Mouse (Mus musculus): ENCODE measurements around the gene Sars. TPM values are rescaled to one million over a fixed set of nuclear protein-coding genes. Genes with fewer than 3 reads are reported as not detected.

The Sars gene
- total RNA-seq, 1 experiment = 204 TPM

DNA sequence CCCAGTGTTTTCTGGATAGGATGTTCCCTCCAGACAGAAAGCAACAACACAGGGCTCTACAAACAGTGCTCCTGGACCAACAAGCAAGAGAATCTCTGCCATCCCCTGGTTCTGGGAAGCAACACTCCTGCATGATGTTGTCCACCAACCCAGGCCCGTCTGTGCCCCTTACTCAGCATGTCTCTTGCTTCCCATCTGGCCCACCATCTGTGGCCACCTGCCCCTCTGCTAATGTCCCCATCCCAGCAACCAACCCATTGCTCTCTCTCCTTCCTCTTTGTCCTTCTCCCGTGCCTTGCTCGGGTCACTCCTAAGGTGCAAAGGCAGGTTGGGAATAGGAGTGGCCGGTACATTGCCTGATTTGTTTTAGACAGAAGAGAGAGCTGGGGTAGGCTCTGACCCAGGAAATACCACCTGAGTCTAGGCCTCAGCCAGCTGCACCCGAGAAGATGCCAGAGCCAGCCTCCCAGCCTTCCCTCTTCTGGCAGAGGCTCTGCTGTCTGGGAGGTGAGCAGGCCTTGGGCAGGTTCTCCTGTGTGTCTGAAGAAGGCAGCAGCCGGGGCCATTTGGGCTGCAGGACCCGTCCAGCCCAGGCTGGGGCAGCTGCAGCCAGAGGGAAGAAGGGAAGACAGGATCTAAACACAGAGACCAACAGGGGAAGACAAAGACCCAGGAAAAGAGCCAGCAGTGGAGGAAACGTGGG is 35.2 kb downstream of the Sars start:
- no peaks in the 10 kb centered on the region for H3K9me3 ChIP-seq (ENCODE audit: control insufficient read depth, insufficient read depth, low read depth, low read length)
- in situ Hi-C loops (cut with MboI; ENCODE audit: low sequenced_read_pairs in 2 of 2, unreplicated experiment in 2 of 2) = loop anchor here in 1 of 2 experiments (10.0 kb wide), 1 partner anchor 165 kb away; the partner anchor contains the start of gene Taf13
- no peak overlapping the region for H3K4me3 ChIP-seq (ENCODE audit: insufficient read depth in 1 of 2, low read depth in 1 of 2, low read length in 2 of 2, poor library complexity in 1 of 2, severe bottlenecking in 1 of 2)
- no peak for DNase-seq (ENCODE audit: low read depth, low spot score)
- H3K4me1 ChIP-seq (ENCODE audit: control insufficient read depth in 2 of 2, insufficient read depth in 2 of 2, low read length in 2 of 2, poor library complexity in 1 of 2) = peaks cover 0 to 17% of the 10 kb centered on the region in 2 experiments; a peak in 2 of 4 replicates
- no peak overlapping the region for H3K9ac ChIP-seq (ENCODE audit: insufficient read depth, low read depth, low read length, poor library complexity, severe bottlenecking)
- peaks cover 4% of the 10 kb centered on the region; the same call in 1 of the 2 replicates for H3K36me3 ChIP-seq (ENCODE audit: control insufficient read depth, insufficient read depth, low read length, poor library complexity, severe bottlenecking)
- no peak overlapping the region for H3K27ac ChIP-seq (ENCODE audit: insufficient read depth, low read depth, low read length, poor library complexity, severe bottlenecking)
- TF ChIP-seq ZC3H11A (IDR thresholded peaks at IDR 0.05; ENCODE audit: borderline replicate concordance, low read depth, low read length) = no peak

DNA sequence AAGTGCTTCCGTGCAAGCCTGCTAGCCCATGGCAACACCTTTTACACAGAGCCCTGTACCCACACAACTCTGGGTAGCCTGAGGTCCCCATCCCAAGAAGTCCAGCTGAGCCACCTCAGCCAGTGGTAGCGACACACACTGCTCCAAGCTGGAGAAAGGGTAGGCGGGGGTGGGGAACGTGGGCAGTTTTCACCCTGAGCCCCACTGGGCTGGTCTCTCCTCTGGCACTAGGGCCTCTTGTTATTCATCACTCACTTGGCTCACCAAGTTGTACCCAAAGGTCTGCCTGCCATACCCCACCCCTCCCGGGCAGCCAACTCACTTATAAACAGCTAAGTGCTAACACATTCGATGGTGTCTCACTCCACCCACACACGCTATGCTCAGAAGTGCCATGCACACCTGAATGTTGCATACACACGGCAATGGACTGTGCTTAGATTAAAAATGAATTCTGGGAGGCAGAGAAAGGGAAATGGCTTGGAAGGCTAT is 36.4 kb downstream of the Sars start:
- no peak for DNase-seq (ENCODE audit: low read depth, low spot score)
- no peak for TF ChIP-seq ZNF384 (IDR thresholded peaks at IDR 0.05; ENCODE audit: low read depth, low read length)
- TF ChIP-seq MAFK (IDR thresholded peaks at IDR 0.05; ENCODE audit: insufficient read depth, low read depth, low read length) = no peak
- Histone ChIP-seq H3K9me3 (ENCODE audit: control insufficient read depth, insufficient read depth, low read depth, low read length) (no peaks in the 10 kb centered on the region), H3K9ac (ENCODE audit: insufficient read depth, low read depth, low read length, poor library complexity, severe bottlenecking) (no peak overlapping the region), H3K4me3 (ENCODE audit: insufficient read depth in 1 of 2, low read depth in 1 of 2, low read length in 2 of 2, poor library complexity in 1 of 2, severe bottlenecking in 1 of 2) (no peak overlapping the region), H3K4me1 (ENCODE audit: control insufficient read depth in 2 of 2, insufficient read depth in 2 of 2, low read length in 2 of 2, poor library complexity in 1 of 2) (peaks cover 0 to 17% of the 10 kb centered on the region in 2 experiments; a peak in 2 of 4 replicates), H3K27ac (ENCODE audit: insufficient read depth, low read depth, low read length, poor library complexity, severe bottlenecking) (no peak overlapping the region), H3K36me3 (ENCODE audit: control insufficient read depth, insufficient read depth, low read length, poor library complexity, severe bottlenecking) (peaks cover 2% of the 10 kb centered on the region; the same call in 1 of the 2 replicates)
- in situ Hi-C loops (cut with MboI; ENCODE audit: low sequenced_read_pairs in 2 of 2, unreplicated experiment in 2 of 2) = loop anchor here in 1 of 2 experiments (10.0 kb wide), 1 partner anchor 166 kb away; the partner anchor contains the start of gene Taf13

DNA sequence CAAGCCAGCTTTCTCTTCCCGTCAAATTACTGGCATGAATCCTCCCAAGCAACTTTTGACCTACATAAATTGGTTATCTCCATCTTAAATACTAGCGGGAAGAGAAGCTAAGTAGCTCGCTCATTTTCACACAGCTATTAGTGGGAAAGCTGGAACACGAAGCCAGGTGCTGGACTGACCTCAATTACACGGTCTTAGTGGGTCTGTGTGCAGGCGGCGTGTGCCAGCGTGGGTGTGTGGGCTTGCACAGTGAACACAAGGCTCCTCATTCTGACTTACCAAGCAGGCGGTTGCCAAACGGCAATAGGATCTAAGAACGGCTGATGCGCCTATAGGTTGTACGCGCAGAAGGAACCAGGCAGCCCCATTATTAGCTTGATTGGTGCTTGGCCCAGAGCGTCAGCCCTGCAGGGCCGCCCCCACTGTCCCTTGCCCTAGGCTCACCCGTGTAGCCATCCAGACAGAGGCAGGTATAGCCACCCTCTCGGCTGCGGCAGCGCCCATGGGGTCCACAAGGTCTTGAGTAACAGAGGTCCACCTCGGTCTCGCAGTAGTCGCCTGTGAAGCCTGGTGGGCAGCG is 38.6 kb downstream of the Sars start:
- no peak overlapping the region for H3K27ac ChIP-seq (ENCODE audit: insufficient read depth, low read depth, low read length, poor library complexity, severe bottlenecking)
- H3K9ac ChIP-seq (ENCODE audit: insufficient read depth, low read depth, low read length, poor library complexity, severe bottlenecking) = no peak overlapping the region
- in situ Hi-C loops (cut with MboI; ENCODE audit: low sequenced_read_pairs in 2 of 2, unreplicated experiment in 2 of 2) = loop anchor here in 1 of 2 experiments (10.0 kb wide), 1 partner anchor 168 kb away; the partner anchor contains the start of gene Taf13
- peaks cover 0 to 15% of the 10 kb centered on the region in 2 experiments; a peak in 2 of 4 replicates for H3K4me1 ChIP-seq (ENCODE audit: control insufficient read depth in 2 of 2, insufficient read depth in 2 of 2, low read length in 2 of 2, poor library complexity in 1 of 2)
- H3K36me3 ChIP-seq (ENCODE audit: control insufficient read depth, insufficient read depth, low read length, poor library complexity, severe bottlenecking) = no peaks in the 10 kb centered on the region; the same call in 1 of the 2 replicates
- peak overlapping the region in 1 of 2 experiments; percentile 6; a peak in 1 of 4 replicates for H3K4me3 ChIP-seq (ENCODE audit: insufficient read depth in 1 of 2, low read depth in 1 of 2, low read length in 2 of 2, poor library complexity in 1 of 2, severe bottlenecking in 1 of 2)
- H3K9me3 ChIP-seq (ENCODE audit: control insufficient read depth, insufficient read depth, low read depth, low read length) = no peaks in the 10 kb centered on the region
- TF ChIP-seq ZNF384 (IDR thresholded peaks at IDR 0.05; ENCODE audit: low read depth, low read length) (no peak), ZC3H11A (IDR thresholded peaks at IDR 0.05; ENCODE audit: borderline replicate concordance, low read depth, low read length) (no peak), MAFK (IDR thresholded peaks at IDR 0.05; ENCODE audit: insufficient read depth, low read depth, low read length) (no peak), CHD2 (IDR thresholded peaks at IDR 0.05; ENCODE audit: low read depth, low read length) (no peak), HCFC1 (IDR thresholded peaks at IDR 0.05; ENCODE audit: borderline replicate concordance, insufficient read depth, low read length) (no peak)
- DNase-seq (ENCODE audit: low read depth, low spot score) = no peak

DNA sequence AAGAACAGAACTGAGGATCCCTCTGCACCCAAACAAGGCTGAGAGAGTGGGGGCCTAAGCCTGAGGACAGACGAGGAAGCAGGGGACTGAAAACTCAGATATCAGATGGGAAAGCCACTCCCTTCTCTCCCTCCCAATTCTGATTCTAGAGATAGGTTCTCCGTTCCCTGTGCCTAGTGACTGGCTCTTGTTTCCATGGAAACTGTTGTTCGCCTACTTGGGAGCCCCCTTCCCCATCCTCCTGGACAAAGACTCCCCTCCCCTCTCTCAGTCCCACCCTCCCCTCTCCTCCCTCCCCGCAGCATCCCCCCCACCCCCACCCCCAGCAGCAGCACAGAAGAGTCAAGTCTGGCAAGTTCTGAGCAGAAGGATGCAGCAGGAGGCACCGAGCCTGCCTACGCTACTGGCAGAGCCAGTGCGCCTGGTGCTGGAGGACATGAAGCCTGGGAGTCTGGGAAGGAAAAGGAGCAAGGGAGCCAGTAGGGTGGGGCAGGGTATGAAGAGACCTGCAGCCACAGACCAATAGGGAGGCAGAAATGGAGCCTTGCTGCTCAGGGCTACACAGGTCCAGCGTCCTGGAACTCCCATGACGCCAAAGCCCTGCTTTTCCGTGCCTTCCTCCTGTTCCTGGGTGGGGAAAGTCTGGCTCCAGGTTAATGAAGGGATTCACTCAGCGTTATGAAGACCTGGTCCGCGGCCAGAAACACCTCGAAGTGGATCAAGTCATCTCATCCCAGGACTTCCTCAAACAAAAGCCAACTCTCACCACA is 39.3 kb downstream of the Sars start:
- no peak overlapping the region for H3K27ac ChIP-seq (ENCODE audit: insufficient read depth, low read depth, low read length, poor library complexity, severe bottlenecking)
- TF ChIP-seq ZC3H11A (IDR thresholded peaks at IDR 0.05; ENCODE audit: borderline replicate concordance, low read depth, low read length) = no peak
- no peak for TF ChIP-seq CHD2 (IDR thresholded peaks at IDR 0.05; ENCODE audit: low read depth, low read length)
- TF ChIP-seq HCFC1 (IDR thresholded peaks at IDR 0.05; ENCODE audit: borderline replicate concordance, insufficient read depth, low read length) = no peak
- TF ChIP-seq MAFK (IDR thresholded peaks at IDR 0.05; ENCODE audit: insufficient read depth, low read depth, low read length) = no peak
- no peak for TF ChIP-seq ZNF384 (IDR thresholded peaks at IDR 0.05; ENCODE audit: low read depth, low read length)
- in situ Hi-C loops (cut with MboI; ENCODE audit: low sequenced_read_pairs in 2 of 2, unreplicated experiment in 2 of 2) = loop anchor here in 1 of 2 experiments (10.0 kb wide), 1 partner anchor 169 kb away; the partner anchor contains the start of gene Taf13
- H3K9ac ChIP-seq (ENCODE audit: insufficient read depth, low read depth, low read length, poor library complexity, severe bottlenecking) = no peak overlapping the region
- H3K4me1 ChIP-seq (ENCODE audit: control insufficient read depth in 2 of 2, insufficient read depth in 2 of 2, low read length in 2 of 2, poor library complexity in 1 of 2) = peaks cover 0 to 15% of the 10 kb centered on the region in 2 experiments; a peak in 2 of 4 replicates
- H3K9me3 ChIP-seq (ENCODE audit: control insufficient read depth, insufficient read depth, low read depth, low read length) = no peaks in the 10 kb centered on the region
- H3K36me3 ChIP-seq (ENCODE audit: control insufficient read depth, insufficient read depth, low read length, poor library complexity, severe bottlenecking) = no peaks in the 10 kb centered on the region; the same call in 1 of the 2 replicates
- no peak overlapping the region for H3K4me3 ChIP-seq (ENCODE audit: insufficient read depth in 1 of 2, low read depth in 1 of 2, low read length in 2 of 2, poor library complexity in 1 of 2, severe bottlenecking in 1 of 2)
- DNase-seq (ENCODE audit: low read depth, low spot score) = no peak

All from ES-E14 (cell line).